Mouse (Mus musculus) right cerebral cortex, adult 18-20 months (tissue): ENCODE results near the gene Npas4.
"Not testable (repeated sequence)": the region's sequence is repeated elsewhere in the genome, so short reads cannot be mapped to it uniquely, and the experiment has no call there.

Experiments
- DNase-seq: peaks from one replicate; pipeline ENCODE4 v3.0.0; 2022; ENCODE audit warnings: mixed read lengths

Npas4 gene

GRCm38 (mm10) chr19:4990256-4990625 is at the start of gene Npas4:
Gene Npas4, minus strand, starts transcription at chr19:4990316.
- no peak for DNase-seq

GRCm38 (mm10) chr19:5039301-5040114 is 49.4 kb upstream of the Npas4 start:
- DNase-seq = no peak

GRCm38 (mm10) chr19:5038709-5039156 is 48.6 kb upstream of the Npas4 start, which contains the start of the genes B4gat1 and AC124502.3:
Gene B4gat1, plus strand, starts transcription at chr19:5038826.
Gene AC124502.3, plus strand, starts transcription at chr19:5038891.
- peak; percentile 94 for DNase-seq

- DNase-seq = peak; percentile 89
Measured at GRCm38 (mm10) chr19:5037678-5038571, 47.8 kb upstream of the Npas4 start.

GRCm38 (mm10) chr19:5036577-5036976 is 46.5 kb upstream of the Npas4 start:
- DNase-seq = no peak

- DNase-seq = no peak
Measured at GRCm38 (mm10) chr19:5032686-5033085, 42.6 kb upstream of the Npas4 start.

GRCm38 (mm10) chr19:5026111-5026510 is 36.0 kb upstream of the Npas4 start:
- no peak for DNase-seq

- peak; percentile 92 for DNase-seq
Measured at GRCm38 (mm10) chr19:5023621-5024479, 33.7 kb upstream of the Npas4 start, which contains the start of gene Slc29a2. Gene Slc29a2, plus strand, starts transcription at chr19:5023860.

- no peak for DNase-seq
Measured at GRCm38 (mm10) chr19:5021416-5021815, 31.3 kb upstream of the Npas4 start.

GRCm38 (mm10) chr19:5018191-5018590 is 28.1 kb upstream of the Npas4 start:
- DNase-seq = no peak

- no peak for DNase-seq
Measured at GRCm38 (mm10) chr19:5017611-5018010, 27.5 kb upstream of the Npas4 start.

GRCm38 (mm10) chr19:5016782-5017181 is 26.7 kb upstream of the Npas4 start:
- DNase-seq = peak; percentile 49

- DNase-seq = no peak
Measured at GRCm38 (mm10) chr19:5016221-5016742, 26.2 kb upstream of the Npas4 start.

- DNase-seq = no peak
Measured at GRCm38 (mm10) chr19:5014961-5015398, 24.9 kb upstream of the Npas4 start.

GRCm38 (mm10) chr19:5013138-5013537 is 23.0 kb upstream of the Npas4 start:
- DNase-seq = no peak

GRCm38 (mm10) chr19:5004925-5005324 is 14.8 kb upstream of the Npas4 start:
- DNase-seq = no peak

- DNase-seq = not testable (repeated sequence)
Measured at GRCm38 (mm10) chr19:5003644-5004043, 13.5 kb upstream of the Npas4 start.

GRCm38 (mm10) chr19:5001666-5002406 is 11.7 kb upstream of the Npas4 start:
- DNase-seq = peak; percentile 98

GRCm38 (mm10) chr19:4999445-5000140 is 9.5 kb upstream of the Npas4 start:
- peak; percentile 87 for DNase-seq

GRCm38 (mm10) chr19:4994043-4994442 is 3.9 kb upstream of the Npas4 start:
- peak; percentile 93 for DNase-seq

GRCm38 (mm10) chr19:4992904-4993303 is 2.8 kb upstream of the Npas4 start:
- DNase-seq = peak; percentile 94
